Mouse (Mus musculus) embryonic facial prominence, embryonic 11.5 days (tissue): ENCODE results near the gene Gm28047. TPM values are rescaled to one million over a fixed set of nuclear protein-coding genes. Genes with fewer than 3 reads are reported as not detected.

Source experiments
- ATAC-seq: fragments of 200-750 bp; cut with Nextera tagmentation; replicated peaks from 2 replicates; pipeline ENCODE4 v1.8.0; 2017; ENCODE audit warnings: low read depth; ENCODE audit not compliant: insufficient number of reproducible peaks, low FRiP score, low TSS enrichment
- DNase-seq: peaks from one replicate; pipeline ENCODE4 v3.0.0-alpha.2; 2015; ENCODE audit warnings: low spot score
- H3K27ac ChIP-seq: fragments of 300-500 bp; sonication (generic); replicated peaks from 2 replicates; pipeline ENCODE4 v1.5.1; 2014; ENCODE audit warnings: mild to moderate bottlenecking, low read depth, low read length, control low read depth
- H3K27me3 ChIP-seq: fragments of 300-500 bp; sonication (generic); 2 replicates; pipeline ENCODE4 v1.6.1; 2014; ENCODE audit warnings: mild to moderate bottlenecking, low read length, moderate library complexity, mixed read lengths; ENCODE audit not compliant: control insufficient read depth, insufficient read depth
- H3K36me3 ChIP-seq: fragments of 300-500 bp; sonication (generic); replicated peaks from 2 replicates; pipeline ENCODE4 v1.6.1; 2014; ENCODE audit warnings: low read depth, mild to moderate bottlenecking, low read length, moderate library complexity, mixed read lengths; ENCODE audit not compliant: control insufficient read depth, insufficient read depth
- H3K4me1 ChIP-seq: fragments of 300-500 bp; sonication (generic); 2 replicates; pipeline ENCODE4 v1.6.1; 2014; ENCODE audit warnings: low read length, mixed read lengths; ENCODE audit not compliant: control insufficient read depth, insufficient read depth
- H3K4me2 ChIP-seq: fragments of 300-500 bp; sonication (generic); 2 replicates; pipeline ENCODE4 v1.6.1; 2014; ENCODE audit warnings: low read depth, mild to moderate bottlenecking, control low read depth, low read length, moderate library complexity
- H3K4me3 ChIP-seq: fragments of 300-500 bp; sonication (generic); 2 replicates; pipeline ENCODE4 v1.5.1; 2014; ENCODE audit warnings: low read depth, low read length, control low read depth
- H3K9ac ChIP-seq: fragments of 300-500 bp; sonication (generic); replicated peaks from 2 replicates; pipeline ENCODE4 v1.6.1; 2014; ENCODE audit warnings: mild to moderate bottlenecking, control low read depth, low read length
- H3K9me3 ChIP-seq: fragments of 300-500 bp; sonication (generic); replicated peaks from 2 replicates; pipeline ENCODE4 v1.6.1; 2016; ENCODE audit warnings: mild to moderate bottlenecking, low read length, inconsistent platforms, mixed read lengths; ENCODE audit not compliant: control insufficient read depth
- WGBS: fragments of 180-500 bp; shearing (Covaris S2); extraction: QIAGEN DNeasy Blood & Tissue Kit; methylation state at CpG from one replicate; pipeline ENCODE4 v1.1.7; 2014; 5-methylcytosine and 5-hydroxymethylcytosine counted together
- polyA plus RNA-seq: library from polyadenylated mRNA; unstranded; fragments of >200 nt; fragmentation: Nextera tagmentation; extraction: Ambion mirVana; gene quantifications from 2 replicates; pipeline ENCODE4 v1.2.1, GENCODE M21; 2014

Gm28047 gene
- polyA plus RNA-seq, 1 experiment from 2014 or later, result 0.20 TPM

DNA sequence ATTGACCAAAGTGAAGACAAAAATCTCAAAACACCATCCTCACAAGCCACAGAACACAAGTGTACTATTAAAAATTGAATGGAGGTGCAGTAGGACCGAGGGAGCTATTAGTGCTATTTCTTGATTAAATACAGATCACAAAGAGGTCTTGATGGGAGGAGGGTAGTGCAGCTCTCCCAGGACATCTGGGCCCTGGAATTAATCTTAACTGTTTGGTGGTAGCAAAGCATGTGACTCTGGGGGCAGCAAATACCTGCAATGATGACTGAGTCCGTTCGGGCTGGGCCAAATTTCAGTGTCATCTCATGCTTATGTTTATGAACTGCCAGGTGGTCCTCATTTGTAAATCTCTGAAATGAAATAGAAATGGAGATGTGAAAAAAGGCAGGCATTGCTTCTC lies 61.8 kb downstream of the Gm28047 start:
- no peaks in the 10 kb centered on the region for H3K4me1 ChIP-seq
- no peak overlapping the region for H3K27ac ChIP-seq
- no peak for ATAC-seq
- no peak for DNase-seq
- H3K27me3 ChIP-seq, result no peaks in the 10 kb centered on the region
- H3K9ac ChIP-seq, result no peak overlapping the region
- WGBS, result 60% methylated on average over 3 of the region's 3 CpGs
- no peak overlapping the region for H3K4me3 ChIP-seq
- H3K4me2 ChIP-seq, result no peak overlapping the region
- H3K36me3 ChIP-seq, result no peaks in the 10 kb centered on the region
- H3K9me3 ChIP-seq, result no peaks in the 10 kb centered on the region

DNA sequence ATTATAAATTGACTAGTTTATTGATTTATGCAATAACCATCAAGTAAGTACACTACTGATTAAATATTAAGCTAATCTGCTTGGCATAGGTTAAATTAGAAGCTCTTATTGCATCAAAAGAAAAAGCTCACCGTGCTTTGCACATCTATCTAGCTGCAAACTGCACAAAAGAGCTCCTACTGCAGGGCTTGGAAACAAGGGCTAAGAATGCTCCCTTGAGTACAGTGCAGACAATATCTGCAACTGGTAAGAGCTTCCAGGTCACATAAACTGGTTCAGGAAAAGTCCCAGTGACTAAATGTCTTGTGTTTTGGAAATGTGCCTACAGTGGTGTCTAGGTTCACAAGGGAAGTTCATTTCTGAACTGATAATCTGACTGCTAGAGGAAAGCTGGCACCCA lies 62.4 kb downstream of the Gm28047 start:
- H3K9me3 ChIP-seq, result no peaks in the 10 kb centered on the region
- H3K4me2 ChIP-seq, result no peak overlapping the region
- no peaks in the 10 kb centered on the region for H3K36me3 ChIP-seq
- no peak overlapping the region for H3K9ac ChIP-seq
- no peaks in the 10 kb centered on the region for H3K27me3 ChIP-seq
- no peak for ATAC-seq
- no peak overlapping the region for H3K4me3 ChIP-seq
- H3K27ac ChIP-seq, result no peak overlapping the region
- no peak for DNase-seq
- H3K4me1 ChIP-seq, result no peaks in the 10 kb centered on the region
- 92% methylated on average over 1 of the region's 1 CpGs for WGBS

DNA sequence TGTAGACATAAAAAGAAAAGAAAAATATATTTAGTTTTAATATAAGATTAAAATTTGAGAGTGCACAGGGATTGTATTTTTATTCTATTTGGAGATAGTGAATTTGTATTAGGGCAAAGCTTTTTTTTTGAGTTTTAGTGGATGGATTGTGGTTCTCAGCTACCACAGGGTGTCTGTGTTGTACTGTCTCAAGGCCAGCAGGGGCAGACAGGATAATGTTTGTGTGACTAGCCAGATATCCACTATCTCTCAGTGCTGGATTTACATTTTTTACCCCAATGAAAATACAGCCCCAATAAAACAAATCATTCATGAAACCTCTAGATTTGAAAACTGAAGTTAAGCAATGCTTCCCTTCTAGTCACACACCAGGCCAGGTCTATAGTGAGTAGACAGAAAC lies 67.3 kb downstream of the Gm28047 start:
- Histone ChIP-seq H3K27ac (no peak overlapping the region), H3K36me3 (no peaks in the 10 kb centered on the region), H3K4me3 (no peak overlapping the region), H3K4me2 (no peak overlapping the region), H3K4me1 (no peaks in the 10 kb centered on the region), H3K27me3 (no peaks in the 10 kb centered on the region), H3K9me3 (no peaks in the 10 kb centered on the region), H3K9ac (no peak overlapping the region)
- DNase-seq, result no peak
- no peak for ATAC-seq

DNA sequence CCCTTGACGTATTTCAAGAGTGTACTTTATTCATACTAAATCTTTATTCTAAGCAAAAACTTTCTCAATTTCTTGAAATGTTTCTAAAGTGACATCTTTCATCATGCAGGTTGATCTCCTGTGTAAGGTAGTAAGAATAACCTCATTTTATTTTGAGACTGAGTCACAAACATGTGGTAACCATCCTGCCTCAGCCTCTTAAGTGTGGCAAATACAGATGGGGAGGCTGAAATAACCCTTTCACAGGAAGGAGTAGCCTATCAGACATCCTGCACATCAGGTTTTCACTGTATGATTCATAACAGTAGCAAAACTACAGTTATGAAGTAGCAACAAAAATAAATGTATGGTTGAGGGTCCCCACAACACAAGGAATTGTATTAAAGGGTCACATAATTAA lies 69.3 kb downstream of the Gm28047 start:
- ATAC-seq (no peak), DNase-seq (no peak)
- no peak overlapping the region for H3K27ac ChIP-seq
- 89% methylated on average over 1 of the region's 1 CpGs for WGBS
- no peaks in the 10 kb centered on the region for H3K9me3 ChIP-seq
- no peak overlapping the region for H3K4me3 ChIP-seq
- H3K4me1 ChIP-seq, result no peaks in the 10 kb centered on the region
- no peak overlapping the region for H3K4me2 ChIP-seq
- H3K9ac ChIP-seq, result no peak overlapping the region
- H3K27me3 ChIP-seq, result no peaks in the 10 kb centered on the region
- H3K36me3 ChIP-seq, result no peaks in the 10 kb centered on the region

DNA sequence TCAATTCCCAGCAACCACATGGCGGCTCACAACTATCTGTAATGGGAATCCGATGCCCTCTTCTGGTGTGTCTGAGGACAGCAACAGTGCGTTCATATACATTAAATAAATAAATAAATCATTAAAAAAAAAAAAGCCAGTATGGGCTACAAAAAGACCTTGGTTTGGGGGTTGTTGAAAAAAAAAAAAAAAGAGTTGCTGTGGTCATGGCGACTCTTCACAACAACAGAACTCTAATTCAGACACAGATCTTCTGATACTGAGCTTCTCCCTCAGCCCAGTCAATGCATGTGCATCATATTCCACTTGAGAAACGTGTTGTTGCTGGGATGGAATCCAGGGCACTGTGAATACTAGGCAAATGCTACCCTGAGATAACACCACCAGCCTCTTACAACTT lies 72.3 kb downstream of the Gm28047 start:
- WGBS, result 94% methylated on average over 5 of the region's 5 CpGs
- H3K4me3 ChIP-seq, result no peak overlapping the region

DNA sequence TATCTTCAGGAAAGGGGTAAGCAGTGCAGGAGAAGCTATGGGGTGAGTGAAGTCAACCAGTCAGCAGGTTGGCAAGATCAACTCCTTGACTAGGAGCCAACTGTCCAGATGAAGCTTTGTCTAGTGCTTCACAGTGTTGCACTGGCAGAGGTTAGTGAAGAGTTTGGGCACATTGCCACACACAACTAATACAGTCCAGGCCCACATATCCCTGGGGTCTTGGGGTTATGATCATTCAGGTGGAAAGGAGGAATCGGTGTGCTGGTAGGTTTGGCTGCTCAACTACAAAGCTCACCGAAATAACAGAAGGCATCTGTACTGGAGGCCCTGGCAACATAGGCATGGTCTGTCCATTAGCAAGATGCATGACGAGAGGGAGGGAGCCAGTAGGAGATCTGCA lies 77.4 kb downstream of the Gm28047 start:
- H3K4me2 ChIP-seq, result no peak overlapping the region
- DNase-seq (no peak), ATAC-seq (no peak)
- H3K9me3 ChIP-seq, result no peaks in the 10 kb centered on the region
- H3K27me3 ChIP-seq, result no peaks in the 10 kb centered on the region
- H3K9ac ChIP-seq, result no peak overlapping the region
- H3K4me3 ChIP-seq, result no peak overlapping the region
- no peak overlapping the region for H3K27ac ChIP-seq
- H3K36me3 ChIP-seq, result no peaks in the 10 kb centered on the region
- no peaks in the 10 kb centered on the region for H3K4me1 ChIP-seq
- 95% methylated on average over 3 of the region's 3 CpGs for WGBS

More for the DNA sequence above, 72.3 kb downstream of the Gm28047 start:
- Histone ChIP-seq H3K36me3 (no peaks in the 10 kb centered on the region), H3K27me3 (no peaks in the 10 kb centered on the region), H3K9ac (no peak overlapping the region), H3K27ac (no peak overlapping the region), H3K4me1 (no peaks in the 10 kb centered on the region), H3K4me2 (no peak overlapping the region), H3K9me3 (no peaks in the 10 kb centered on the region)
- ATAC-seq, result no peak
- DNase-seq, result no peak

DNA sequence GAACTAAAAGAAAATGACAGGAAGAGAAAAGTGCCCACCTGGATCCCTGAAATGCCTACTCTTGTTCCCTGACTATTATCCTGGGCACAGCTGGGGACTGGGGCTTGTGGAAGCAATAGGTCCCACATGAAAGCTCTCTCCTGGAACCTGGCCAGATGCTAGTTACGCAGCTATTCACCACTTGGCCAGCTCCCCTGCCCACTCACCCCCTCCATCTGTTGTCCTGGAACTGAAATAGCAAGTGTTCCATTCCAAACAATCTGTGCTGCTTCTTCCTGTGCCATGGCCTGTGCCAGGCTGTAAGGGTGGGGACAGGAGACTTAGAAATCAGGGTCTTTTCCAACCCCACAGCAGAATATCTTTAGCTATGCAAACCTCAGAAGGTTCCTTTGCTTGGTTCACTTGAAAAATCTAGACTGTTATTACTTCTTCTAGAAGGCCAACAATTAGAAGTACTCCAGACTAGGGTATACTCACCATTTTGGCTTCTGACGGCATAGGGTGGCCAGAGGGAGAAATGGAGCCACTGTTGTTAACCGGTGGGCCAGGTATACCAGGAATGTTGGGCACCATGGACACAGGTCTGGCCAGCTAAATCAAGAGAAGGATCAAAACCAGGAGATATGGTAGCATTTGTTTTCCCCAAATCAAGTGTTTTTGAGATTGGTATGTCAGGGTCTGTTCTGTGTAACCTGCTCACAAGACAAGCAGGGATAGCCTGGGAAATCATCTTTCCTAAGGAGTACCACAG lies 78.0 kb downstream of the Gm28047 start:
- WGBS, result 86% methylated on average over 3 of the region's 3 CpGs
- DNase-seq, result no peak
- H3K36me3 ChIP-seq, result no peaks in the 10 kb centered on the region

DNA sequence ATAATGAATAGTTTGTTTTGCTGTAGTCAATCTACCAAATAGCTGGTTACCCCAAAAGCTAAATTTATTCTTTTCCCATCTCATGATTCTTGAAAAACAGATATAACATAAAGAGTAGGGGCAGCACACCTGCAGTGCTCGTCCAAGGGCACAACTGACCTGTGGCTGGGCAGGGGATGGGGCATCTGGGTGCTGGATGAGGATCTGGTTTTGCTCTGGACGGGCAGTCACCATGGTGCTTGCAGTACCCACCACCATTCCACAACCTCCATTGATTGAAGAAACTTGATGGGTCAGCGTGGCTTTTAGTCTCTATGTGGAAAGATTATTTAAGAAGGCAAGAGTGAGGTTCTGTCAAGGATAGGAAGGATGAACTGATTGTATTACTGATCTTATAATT lies 78.6 kb downstream of the Gm28047 start:
- DNase-seq, result no peak
- H3K9ac ChIP-seq, result no peak overlapping the region
- no peaks in the 10 kb centered on the region for H3K27me3 ChIP-seq
- no peaks in the 10 kb centered on the region for H3K9me3 ChIP-seq
- no peak overlapping the region for H3K27ac ChIP-seq
- H3K36me3 ChIP-seq, result no peaks in the 10 kb centered on the region
- H3K4me1 ChIP-seq, result no peaks in the 10 kb centered on the region
- H3K4me3 ChIP-seq, result no peak overlapping the region
- 93% methylated on average over 3 of the region's 3 CpGs for WGBS
- H3K4me2 ChIP-seq, result no peak overlapping the region
- ATAC-seq, result no peak

More for the DNA sequence above, 78.0 kb downstream of the Gm28047 start:
- Histone ChIP-seq H3K9ac (no peak overlapping the region), H3K4me3 (no peak overlapping the region), H3K4me2 (no peak overlapping the region), H3K9me3 (no peaks in the 10 kb centered on the region), H3K4me1 (no peaks in the 10 kb centered on the region), H3K27me3 (no peaks in the 10 kb centered on the region), H3K27ac (no peak overlapping the region)
- ATAC-seq, result no peak
